Mouse (Mus musculus) forebrain, embryonic 14.5 days (tissue): Measurements from ENCODE around the gene Olfr1393. TPM values are rescaled to one million over a fixed set of nuclear protein-coding genes. Genes with fewer than 3 reads are reported as not detected.

ENCODE experiments used
- ATAC-seq: fragments of 200-750 bp; cut with Nextera tagmentation; 2 replicates; pipeline ENCODE4 v1.8.0; 2017; ENCODE audit warnings: mild to moderate bottlenecking, moderate library complexity
- DNase-seq: peaks from one replicate; pipeline ENCODE4 v3.0.0-alpha.2; 2015; ENCODE audit warnings: low spot score
- H3K27ac ChIP-seq: fragments of 300-500 bp; sonication (generic); 2 replicates; pipeline ENCODE4 v1.5.1; 2014; ENCODE audit warnings: low read depth, mild to moderate bottlenecking, control low read depth, low read length, moderate library complexity
- H3K27me3 ChIP-seq: fragments of 300-500 bp; sonication (generic); replicated peaks from 2 replicates; pipeline ENCODE4 v1.6.1; 2014; ENCODE audit warnings: low read length, control low read depth, mixed read lengths; ENCODE audit not compliant: control insufficient read depth, insufficient read depth
- H3K36me3 ChIP-seq: fragments of 300-500 bp; sonication (generic); 2 replicates; pipeline ENCODE4 v1.6.1; 2014; ENCODE audit warnings: low read length, control low read depth; ENCODE audit not compliant: control insufficient read depth, insufficient read depth
- H3K4me1 ChIP-seq: fragments of 300-500 bp; sonication (generic); 2 replicates; pipeline ENCODE4 v1.6.1; 2014; ENCODE audit warnings: antibody characterized with exemption, low read length, control low read depth; ENCODE audit not compliant: control insufficient read depth, insufficient read depth
- H3K4me2 ChIP-seq: fragments of 300-500 bp; sonication (generic); 2 replicates; pipeline ENCODE4 v1.6.1; 2014; ENCODE audit warnings: mild to moderate bottlenecking, control low read depth, low read length
- H3K4me3 ChIP-seq: fragments of 300-500 bp; sonication (generic); 2 replicates; pipeline ENCODE4 v1.5.1; 2014; ENCODE audit warnings: low read depth, low read length, control low read depth
- H3K9ac ChIP-seq: fragments of 300-500 bp; sonication (generic); 2 replicates; pipeline ENCODE4 v1.6.1; 2014; ENCODE audit warnings: mild to moderate bottlenecking, low read length, control low read depth, moderate library complexity
- H3K9me3 ChIP-seq: fragments of 300-500 bp; sonication (generic); replicated peaks from 2 replicates; pipeline ENCODE4 v1.6.1; 2016; ENCODE audit warnings: low read length, control low read depth, mixed read lengths; ENCODE audit not compliant: control insufficient read depth
- WGBS: fragments of 180-500 bp; shearing (Covaris S2); extraction: QIAGEN DNeasy Blood & Tissue Kit; methylation state at CpG from one replicate; pipeline ENCODE4 v1.1.7; 2014; 5-methylcytosine and 5-hydroxymethylcytosine counted together
- polyA plus RNA-seq: library from polyadenylated mRNA; unstranded; fragments of >200 nt; fragmentation: Nextera tagmentation; extraction: Ambion mirVana; gene quantifications from 2 replicates; pipeline ENCODE4 v1.2.1, GENCODE M21; 2014

Gene Olfr1393
- polyA plus RNA-seq, 1 experiment from 2014 or later = not detected

GRCm38 (mm10) chr11:49249811-49250421 is 28.2 kb upstream of the Olfr1393 start:
- Histone ChIP-seq H3K36me3 (peaks cover 8% of the 10 kb centered on the region; the same call in 1 of the 2 replicates), H3K27ac (peak overlapping the region; percentile 70; the same call in 1 of the 2 replicates), H3K27me3 (no peaks in the 10 kb centered on the region), H3K4me1 (peaks cover 13% of the 10 kb centered on the region), H3K4me3 (peak overlapping the region; percentile 59), H3K4me2 (peak overlapping the region; percentile 87), H3K9ac (peak overlapping the region; percentile 84), H3K9me3 (no peaks in the 10 kb centered on the region)
- DNase-seq (no peak), ATAC-seq (no peak)
- 29% methylated on average over 10 of the region's 10 CpGs for WGBS

GRCm38 (mm10) chr11:49250422-49251379 is 27.4 kb upstream of the Olfr1393 start:
- H3K9ac ChIP-seq = peak overlapping the region; percentile 84
- H3K9me3 ChIP-seq = no peaks in the 10 kb centered on the region
- whole genome bisulfite sequencing = 3% methylated on average over 42 of the region's 45 CpGs
- peak overlapping the region; percentile 87 for H3K4me2 ChIP-seq
- ATAC-seq (peak; percentile 95), DNase-seq (peak; percentile 64)
- H3K27me3 ChIP-seq = no peaks in the 10 kb centered on the region
- peak overlapping the region; percentile 59 for H3K4me3 ChIP-seq
- H3K27ac ChIP-seq = peak overlapping the region; percentile 70
- peaks cover 9% of the 10 kb centered on the region; the same call in 1 of the 2 replicates for H3K4me1 ChIP-seq
- peaks cover 8% of the 10 kb centered on the region; the same call in 1 of the 2 replicates for H3K36me3 ChIP-seq

GRCm38 (mm10) chr11:49251380-49251761 is 26.7 kb upstream of the Olfr1393 start:
- DNase-seq (no peak), ATAC-seq (no peak)
- Histone ChIP-seq H3K27ac (no peak overlapping the region), H3K36me3 (peaks cover 8% of the 10 kb centered on the region; the same call in 1 of the 2 replicates), H3K4me3 (no peak overlapping the region), H3K4me2 (peak overlapping the region; percentile 87), H3K4me1 (peaks cover 9% of the 10 kb centered on the region; the same call in 1 of the 2 replicates), H3K9ac (no peak overlapping the region; the same call in 1 of the 2 replicates), H3K27me3 (no peaks in the 10 kb centered on the region), H3K9me3 (no peaks in the 10 kb centered on the region)
- 70% methylated on average over 7 of the region's 7 CpGs for WGBS

GRCm38 (mm10) chr11:49252048-49252447 is 26.1 kb upstream of the Olfr1393 start:
- Histone ChIP-seq H3K4me1 (peaks cover 9% of the 10 kb centered on the region; the same call in 1 of the 2 replicates), H3K4me2 (no peak overlapping the region), H3K9me3 (no peaks in the 10 kb centered on the region), H3K27me3 (no peaks in the 10 kb centered on the region), H3K9ac (no peak overlapping the region), H3K27ac (no peak overlapping the region), H3K4me3 (no peak overlapping the region), H3K36me3 (peaks cover 8% of the 10 kb centered on the region; the same call in 1 of the 2 replicates)
- WGBS = 89% methylated on average over 5 of the region's 5 CpGs
- ATAC-seq = no peak
- no peak for DNase-seq

GRCm38 (mm10) chr11:49253035-49253434 is 25.1 kb upstream of the Olfr1393 start:
- H3K27ac ChIP-seq = no peak overlapping the region
- DNase-seq = no peak
- peaks cover 9% of the 10 kb centered on the region; the same call in 1 of the 2 replicates for H3K4me1 ChIP-seq
- H3K27me3 ChIP-seq = no peaks in the 10 kb centered on the region
- no peak overlapping the region for H3K4me2 ChIP-seq
- ATAC-seq = no peak
- WGBS = 97% methylated on average over 6 of the region's 6 CpGs
- no peak overlapping the region for H3K4me3 ChIP-seq
- H3K9me3 ChIP-seq = no peaks in the 10 kb centered on the region
- no peak overlapping the region for H3K9ac ChIP-seq
- H3K36me3 ChIP-seq = peaks cover 8% of the 10 kb centered on the region; the same call in 1 of the 2 replicates

GRCm38 (mm10) chr11:49259296-49259695 is 18.8 kb upstream of the Olfr1393 start:
- Histone ChIP-seq H3K4me1 (no peaks in the 10 kb centered on the region), H3K4me2 (no peak overlapping the region), H3K27ac (no peak overlapping the region), H3K27me3 (no peaks in the 10 kb centered on the region), H3K36me3 (peaks cover 26% of the 10 kb centered on the region), H3K4me3 (no peak overlapping the region), H3K9ac (no peak overlapping the region), H3K9me3 (no peaks in the 10 kb centered on the region)
- 88% methylated on average over 2 of the region's 2 CpGs for WGBS
- ATAC-seq = no peak
- no peak for DNase-seq

GRCm38 (mm10) chr11:49259829-49260228 is 18.3 kb upstream of the Olfr1393 start:
- 84% methylated on average over 1 of the region's 1 CpGs for WGBS
- Histone ChIP-seq H3K27me3 (no peaks in the 10 kb centered on the region), H3K27ac (no peak overlapping the region), H3K4me3 (no peak overlapping the region), H3K36me3 (peaks cover 26% of the 10 kb centered on the region), H3K9ac (no peak overlapping the region), H3K4me1 (no peaks in the 10 kb centered on the region), H3K9me3 (no peaks in the 10 kb centered on the region), H3K4me2 (no peak overlapping the region)
- ATAC-seq (no peak), DNase-seq (no peak)

- WGBS = 96% methylated on average over 21 of the region's 21 CpGs
- no peaks in the 10 kb centered on the region for H3K9me3 ChIP-seq
- no peak overlapping the region for H3K27ac ChIP-seq
- no peak for DNase-seq
- no peak overlapping the region for H3K4me2 ChIP-seq
- no peak overlapping the region for H3K9ac ChIP-seq
- ATAC-seq = no peak
- H3K4me3 ChIP-seq = no peak overlapping the region
- no peaks in the 10 kb centered on the region for H3K4me1 ChIP-seq
- peaks cover 26% of the 10 kb centered on the region for H3K36me3 ChIP-seq
- H3K27me3 ChIP-seq = no peaks in the 10 kb centered on the region
Measured at GRCm38 (mm10) chr11:49260598-49261312, 17.3 kb upstream of the Olfr1393 start.
